Mouse (Mus musculus): ENCODE measurements around the gene Eef1g.

- no peak for TF ChIP-seq CTCF (IDR thresholded peaks at IDR 0.05; ENCODE audit: low read depth, low read length)
- no peak for TF ChIP-seq POLR2A (IDR thresholded peaks at IDR 0.05; ENCODE audit: borderline replicate concordance, low read depth, low read length)
Observed at GRCm38 (mm10) chr19:8985891-8986290, 19.1 kb downstream of the Eef1g start.

Data from bone marrow macrophage, adult 2 months (primary cell).